Mouse (Mus musculus) myocyte (in vitro differentiated cells): ENCODE measurements around the gene Acpp.

ENCODE experiments used
- CEBPB ChIP-seq: IDR thresholded peaks from 2 replicates; pipeline ENCODE4 v1.6.1; 2011; ENCODE audit warnings: mild to moderate bottlenecking, moderate library complexity; ENCODE audit not compliant: poor library complexity, insufficient read depth, severe bottlenecking
- E2F4 ChIP-seq: IDR thresholded peaks from one replicate; pipeline ENCODE4 v1.6.1; 2011; ENCODE audit warnings: mild to moderate bottlenecking, control low read depth, moderate library complexity; ENCODE audit not compliant: insufficient read depth
- MYOD1 ChIP-seq, 3 experiments: IDR thresholded peaks; one replicate each; pipeline ENCODE4 v1.6.1; 2011; ENCODE audit warnings: control low read depth in 2 of 3, low read depth in 2 of 3, mild to moderate bottlenecking in 2 of 3, moderate library complexity in 1 of 3; ENCODE audit not compliant: insufficient read length in 2 of 3, control insufficient read depth in 1 of 3
- MYOG ChIP-seq, 3 experiments: IDR thresholded peaks; one replicate each; pipeline ENCODE4 v1.6.1; 2011; ENCODE audit warnings: control low read depth in 2 of 3, low read depth in 2 of 3, mild to moderate bottlenecking in 2 of 3; ENCODE audit not compliant: insufficient read length in 2 of 3, control insufficient read depth in 1 of 3, insufficient read depth in 1 of 3
- POLR2A ChIP-seq: IDR thresholded peaks from one replicate; pipeline ENCODE4 v1.6.1; 2011; ENCODE audit warnings: low read depth, mild to moderate bottlenecking, control low read depth, moderate library complexity; ENCODE audit not compliant: insufficient read length
- POLR2AphosphoS2 ChIP-seq: IDR thresholded peaks from one replicate; pipeline ENCODE4 v1.6.1; 2011; ENCODE audit warnings: low read depth, control low read depth; ENCODE audit not compliant: insufficient read length
- REST ChIP-seq: IDR thresholded peaks from one replicate; pipeline ENCODE4 v1.6.1; 2011; ENCODE audit warnings: mild to moderate bottlenecking, control low read depth, moderate library complexity; ENCODE audit not compliant: insufficient read depth, insufficient read length
- TCF12 ChIP-seq: IDR thresholded peaks from one replicate; pipeline ENCODE4 v1.6.1; 2011; ENCODE audit warnings: mild to moderate bottlenecking, control low read depth; ENCODE audit not compliant: poor library complexity, insufficient read depth, severe bottlenecking
- USF1 ChIP-seq: IDR thresholded peaks from one replicate; pipeline ENCODE4 v1.6.1; 2011; ENCODE audit warnings: low read depth, mild to moderate bottlenecking, control low read depth, moderate library complexity

DNA sequence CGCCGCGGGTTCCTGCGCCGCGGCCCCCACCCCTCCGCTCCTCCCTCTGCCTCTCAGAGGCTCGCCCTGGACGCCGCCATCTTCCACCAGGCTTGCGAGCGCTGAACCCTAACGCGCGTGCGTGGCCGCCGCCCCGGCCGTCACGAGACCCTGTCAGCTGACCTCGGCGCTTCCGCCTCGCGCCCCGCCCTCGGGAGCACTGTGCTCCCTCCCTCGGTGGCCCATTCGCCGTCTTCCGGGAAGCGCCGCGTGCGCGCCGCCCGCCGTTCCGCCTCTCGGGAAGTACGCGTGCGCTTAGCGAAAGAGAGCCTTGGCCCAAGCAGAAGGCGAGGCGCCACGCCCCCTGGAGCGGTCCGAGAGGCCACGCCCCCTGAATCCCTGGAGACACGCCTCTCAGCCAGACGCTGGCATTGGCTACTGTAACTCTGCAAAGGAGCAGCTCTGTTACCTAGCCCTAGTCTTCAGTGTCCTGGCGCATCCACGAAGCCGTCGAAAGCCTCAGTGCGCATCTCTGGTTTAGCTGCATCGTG lies 74.7 kb downstream of the Acpp start, which contains the start of gene Dnajc13:
- TF ChIP-seq POLR2A (peak; percentile 67), MYOG (IDR thresholded peaks at IDR 0.05; ENCODE audit: control insufficient read depth in 1 of 3, insufficient read depth in 1 of 3, insufficient read length in 2 of 3, low read depth in 2 of 3) (peak in 1 of 3 experiments; percentile 35), TCF12 (no peak), REST (no peak), CEBPB (no peak), USF1 (peak; percentile 92), MYOD1 (IDR thresholded peaks at IDR 0.05; ENCODE audit: control insufficient read depth in 1 of 3, insufficient read length in 2 of 3, low read depth in 2 of 3) (no peak), POLR2AphosphoS2 (peak; percentile 47), E2F4 (no peak)
